Mouse (Mus musculus): ENCODE measurements around the gene Csn1s1.

The Csn1s1 gene

GRCm38 (mm10) chr5:87665908-87666307 is at the start of gene Csn1s1:
TSS of gene Csn1s1 (plus strand) at chr5:87666208.
- DNase-seq (ENCODE audit: low read depth) = no peak

- DNase-seq (ENCODE audit: low read depth) = no peak
Measured at GRCm38 (mm10) chr5:87622681-87623080, 43.3 kb upstream of the Csn1s1 start.

- DNase-seq (ENCODE audit: low read depth) = no peak
Measured at GRCm38 (mm10) chr5:87642787-87643186, 23.2 kb upstream of the Csn1s1 start.

- no peak for DNase-seq (ENCODE audit: low read depth)
Measured at GRCm38 (mm10) chr5:87699530-87699929, 33.5 kb downstream of the Csn1s1 start, which contains the start of gene Csn2. TSS of gene Csn2 (minus strand) at chr5:87699630.

- no peak for DNase-seq (ENCODE audit: low read depth)
Measured at GRCm38 (mm10) chr5:87705891-87706290, 39.9 kb downstream of the Csn1s1 start.

Measured in induced T-regulatory cell, adult 2 months (primary cell).